Mouse (Mus musculus) kidney, adult 2 months (tissue): ENCODE results near the gene Aqp11.

Experiments
- CTCF ChIP-seq: fragments of 200-500 bp; conservative IDR thresholded peaks from 2 replicates; pipeline ENCODE4 v1.5.1; 2011; ENCODE audit warnings: low read depth, mild to moderate bottlenecking, control low read depth, low read length, moderate library complexity, mixed read lengths; ENCODE audit not compliant: insufficient read depth, insufficient read length
- POLR2A ChIP-seq: fragments of 200-500 bp; IDR thresholded peaks from one replicate; pipeline ENCODE4 v1.6.1; 2011; ENCODE audit warnings: low read depth, low read length, control low read depth

DNA sequence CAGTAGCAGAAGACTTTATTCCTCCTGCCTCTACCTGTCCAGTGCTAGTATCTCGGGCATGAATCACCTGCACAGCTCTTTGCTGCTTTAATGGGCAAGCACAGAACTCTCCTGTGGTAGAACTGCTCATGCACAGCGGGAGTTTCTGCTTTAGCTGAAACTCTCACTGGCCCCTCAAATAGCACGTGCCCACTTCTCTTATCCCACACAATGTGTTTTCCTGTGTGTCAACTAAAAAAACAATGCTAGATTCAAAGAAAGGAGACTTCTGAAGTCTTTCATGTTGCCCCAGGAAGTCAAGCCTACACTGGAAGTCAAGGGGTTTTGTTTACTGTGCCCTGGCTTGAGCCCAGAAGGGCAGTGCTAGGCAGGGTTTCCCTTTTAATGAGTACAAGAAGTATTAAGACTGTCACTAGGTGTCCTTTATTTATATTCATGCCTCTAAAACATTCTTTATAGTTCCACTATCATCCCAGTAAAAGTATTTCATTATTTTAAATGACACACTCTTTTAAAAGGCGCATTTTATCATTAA lies 2.1 kb downstream of the Aqp11 start:
- TF ChIP-seq CTCF: no peak
- no peak for TF ChIP-seq POLR2A
